Mouse (Mus musculus) urinary bladder, postnatal 4 days (tissue): ENCODE data around the gene Nfya.

Source experiments
- DNase-seq, 2 experiments: peaks; one replicate each; pipeline ENCODE4 v3.0.0; 2021 to 2022; ENCODE audit warnings: low spot score in 2 of 2

The Nfya gene

DNA sequence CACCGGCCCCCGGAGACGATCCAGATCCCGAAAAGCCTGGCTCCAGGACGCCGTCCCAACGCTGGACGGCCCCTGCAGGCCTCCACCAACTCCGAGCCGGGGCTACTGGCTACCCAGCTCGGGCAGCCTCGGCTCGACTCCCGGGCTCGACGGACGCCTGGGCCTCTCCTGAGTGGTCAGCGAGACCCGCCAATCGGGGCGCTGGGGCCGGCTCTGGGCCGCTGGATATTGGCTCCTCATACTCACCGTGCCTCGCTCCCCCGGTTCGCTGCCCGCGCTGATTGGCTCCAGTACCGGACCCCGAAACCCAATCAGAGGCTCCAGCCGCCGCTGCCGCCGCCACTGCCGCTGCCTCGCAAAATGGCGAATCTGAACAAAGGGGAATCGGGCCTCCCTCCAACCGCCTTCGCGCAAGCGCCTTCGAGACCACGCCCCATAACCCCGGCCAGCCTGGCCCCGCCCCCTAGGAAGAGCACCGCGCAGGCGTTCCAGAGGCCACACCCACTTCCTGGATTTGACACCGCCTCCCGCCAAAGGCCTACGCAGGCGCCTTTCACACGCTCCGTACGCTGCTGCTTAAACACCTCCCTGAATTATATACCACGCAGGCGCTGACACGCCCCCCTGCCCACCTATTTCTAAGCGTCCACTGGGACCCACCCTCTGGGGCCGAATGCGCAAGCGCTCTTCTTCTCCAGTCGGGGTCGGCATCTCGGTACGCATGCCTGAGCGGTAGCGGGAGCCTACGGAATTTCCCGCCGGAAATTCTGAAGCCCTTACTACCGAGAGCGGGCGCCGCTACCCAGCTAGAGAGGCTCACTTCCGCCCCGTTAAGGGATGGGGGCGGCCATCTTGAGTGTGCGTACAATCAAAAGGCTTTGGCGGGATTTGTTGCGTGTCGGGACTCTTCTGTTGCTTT, at the start of gene Nfya, which contains the start of gene Oard1:
Nfya (minus strand) TSS at position 527 of the 919 bp plus-strand sequence.
Oard1 (plus strand) TSS at position 635 of the 919 bp plus-strand sequence.
- DNase-seq, result peak; percentile 100

DNA sequence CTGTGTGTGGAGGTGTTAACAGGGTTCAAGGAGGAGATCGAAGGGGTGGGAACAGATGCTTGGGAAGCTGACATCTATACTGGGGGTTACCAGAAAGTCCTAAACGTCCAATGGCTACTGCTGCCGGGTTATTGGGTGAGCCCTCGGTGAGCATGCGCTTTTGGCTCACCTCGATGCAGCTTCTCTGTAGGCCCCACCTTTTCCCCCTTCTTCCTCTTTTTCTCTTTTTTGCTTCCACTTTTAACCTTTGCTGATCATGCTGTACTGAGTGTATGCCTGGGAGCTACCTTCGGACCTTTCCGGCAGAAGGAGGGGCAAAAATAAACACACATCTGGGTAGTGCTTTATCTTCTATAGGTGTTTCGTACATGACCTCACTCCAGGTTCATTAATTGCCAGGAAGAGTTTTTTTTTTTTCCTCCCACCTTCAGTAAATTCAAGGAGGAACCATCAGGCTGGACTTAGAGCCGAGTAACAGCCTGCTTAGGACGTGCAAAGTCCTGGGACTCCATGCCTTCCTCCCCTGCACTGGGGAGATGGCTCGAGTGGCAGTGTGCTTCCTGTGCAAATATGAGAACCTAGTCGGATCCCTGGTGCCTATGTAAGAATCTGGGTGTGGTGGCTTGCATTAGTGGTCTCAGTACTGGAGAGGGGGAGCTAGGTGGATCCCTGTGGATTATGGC, 48.4 kb upstream of the Nfya start:
- no peak for DNase-seq

DNA sequence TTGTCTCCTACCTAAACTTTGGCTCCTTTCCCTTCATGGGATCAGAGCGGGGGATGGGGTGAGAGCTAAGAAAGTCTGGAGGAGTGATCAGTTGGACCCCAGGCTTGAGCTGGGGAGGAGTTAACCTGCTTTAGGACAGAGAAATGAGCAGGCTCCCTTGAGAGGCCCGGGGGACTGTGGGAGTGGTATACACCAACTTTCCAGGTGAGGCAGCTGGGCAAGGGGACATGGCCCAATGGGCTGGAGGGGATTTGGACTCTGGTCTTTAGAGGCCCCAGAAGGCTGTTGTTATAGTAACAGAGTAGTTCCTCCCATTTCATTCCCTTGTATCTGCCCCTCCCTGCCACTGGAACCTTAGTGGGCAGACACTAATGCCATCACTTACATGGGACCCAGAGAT, 46.2 kb upstream of the Nfya start:
- DNase-seq, result no peak

DNA sequence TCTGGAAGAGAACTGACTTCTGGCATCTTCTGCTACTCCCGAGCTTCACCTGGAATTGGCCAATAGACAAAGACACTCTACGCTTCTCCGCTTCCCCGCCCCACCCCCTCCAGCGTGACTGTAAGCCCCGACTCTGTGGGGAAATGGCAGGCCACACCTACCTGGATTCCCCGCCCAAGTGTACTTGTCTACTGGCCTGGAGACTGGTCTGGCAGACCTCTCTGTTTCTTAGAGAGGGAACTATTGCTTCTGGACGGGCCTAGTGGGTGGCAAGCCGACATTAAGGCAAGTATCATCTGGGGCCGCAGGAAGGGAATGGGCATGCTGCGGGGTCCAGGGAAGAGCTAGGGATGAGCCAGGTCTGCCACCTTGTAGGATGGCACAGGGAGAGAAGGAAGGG, 45.0 kb upstream of the Nfya start, which contains the start of gene Unc5cl:
Unc5cl (plus strand) TSS at position 214 of the 400 bp plus-strand sequence.
- no peak for DNase-seq

DNA sequence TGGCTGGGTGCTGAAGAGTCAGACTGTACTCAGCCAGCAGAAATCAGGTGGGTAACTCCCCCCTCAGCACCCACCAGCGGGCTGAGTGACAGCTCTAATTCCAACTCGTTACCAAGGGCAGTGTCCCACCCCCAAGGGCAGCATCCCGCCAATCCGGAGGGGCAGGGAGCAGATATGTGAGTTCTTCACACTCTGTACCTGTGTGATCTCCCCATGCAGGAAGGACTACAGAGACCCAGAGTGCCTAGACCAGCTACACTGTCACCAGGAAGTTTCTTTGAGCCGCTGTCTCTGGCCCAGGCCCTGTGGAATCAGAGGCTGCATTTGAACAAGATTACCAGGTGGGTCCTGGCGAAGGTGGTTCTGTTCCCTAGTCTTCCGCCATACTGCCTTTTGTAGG, 44.5 kb upstream of the Nfya start:
- no peak for DNase-seq

DNA sequence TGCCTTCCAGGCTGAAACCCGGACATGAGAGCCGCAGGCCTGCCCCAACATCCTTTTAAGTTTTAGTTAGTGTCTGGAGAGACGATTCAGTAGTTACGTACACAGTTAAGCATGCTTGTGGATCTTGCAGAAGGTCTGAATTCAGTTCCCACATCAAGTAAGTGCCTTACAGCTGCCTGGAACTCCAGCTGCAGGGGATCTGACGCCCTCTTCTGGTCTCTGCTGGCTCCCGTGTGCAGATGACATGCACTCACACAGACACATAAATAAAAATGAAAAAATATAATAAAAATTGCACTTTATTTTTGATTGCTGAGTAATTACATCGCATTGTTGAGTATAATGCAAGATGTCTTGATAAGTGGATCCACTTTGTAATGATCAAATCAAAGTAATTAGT, 43.8 kb upstream of the Nfya start:
- DNase-seq, result no peak

DNA sequence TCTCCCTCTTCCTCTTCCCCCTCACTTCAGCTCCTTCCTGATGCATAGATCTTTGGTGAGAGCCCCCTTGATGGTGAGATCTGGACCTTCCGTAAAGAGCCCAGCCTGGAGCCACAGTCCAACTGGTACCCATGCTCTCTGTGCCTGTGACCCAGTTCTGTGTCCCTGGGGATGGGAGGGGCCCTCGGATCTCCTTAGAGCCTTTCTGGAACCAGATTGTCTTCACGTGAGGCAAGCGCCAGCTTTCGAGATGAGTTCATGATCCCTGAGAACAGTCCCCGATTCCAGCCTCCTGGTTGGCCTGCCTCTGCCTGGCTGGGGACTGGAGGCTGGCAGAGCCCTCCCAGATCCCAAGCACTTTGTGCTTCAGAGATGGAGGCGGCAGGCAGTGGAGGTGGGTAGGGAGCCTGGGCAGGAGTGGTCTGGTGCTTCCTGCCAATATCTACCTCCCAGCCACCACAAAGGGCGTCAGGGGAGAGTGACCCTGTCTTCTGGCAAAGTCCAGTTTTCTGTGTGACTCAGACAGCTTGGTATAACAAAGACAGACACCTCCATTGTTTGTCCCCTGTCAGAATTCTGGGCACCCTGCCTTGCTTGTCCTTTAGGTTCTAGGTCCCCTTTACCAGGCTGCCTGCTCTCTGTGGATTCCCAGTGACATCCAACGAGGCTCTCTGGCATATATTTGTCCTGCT, 42.2 kb upstream of the Nfya start:
- no peak for DNase-seq

DNA sequence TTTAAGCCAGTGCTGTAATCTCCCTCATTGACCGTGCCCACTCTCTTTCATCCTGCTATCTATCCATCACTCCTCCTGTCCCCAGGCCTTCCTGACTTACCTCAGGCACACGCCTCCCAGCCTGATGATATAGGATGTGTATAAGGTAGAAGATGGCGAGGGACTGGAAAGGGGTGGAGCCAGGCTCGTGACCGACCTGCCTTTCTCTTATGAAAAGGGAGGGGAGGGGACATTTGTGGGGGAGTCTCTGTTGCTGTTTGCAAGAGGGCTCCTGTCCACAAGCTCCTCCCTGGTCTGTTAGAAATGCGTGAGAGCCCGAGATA, 41.6 kb upstream of the Nfya start, which contains the start of gene Tspo2:
Tspo2 (minus strand) TSS at position 170 of the 323 bp plus-strand sequence.
- DNase-seq, result no peak

DNA sequence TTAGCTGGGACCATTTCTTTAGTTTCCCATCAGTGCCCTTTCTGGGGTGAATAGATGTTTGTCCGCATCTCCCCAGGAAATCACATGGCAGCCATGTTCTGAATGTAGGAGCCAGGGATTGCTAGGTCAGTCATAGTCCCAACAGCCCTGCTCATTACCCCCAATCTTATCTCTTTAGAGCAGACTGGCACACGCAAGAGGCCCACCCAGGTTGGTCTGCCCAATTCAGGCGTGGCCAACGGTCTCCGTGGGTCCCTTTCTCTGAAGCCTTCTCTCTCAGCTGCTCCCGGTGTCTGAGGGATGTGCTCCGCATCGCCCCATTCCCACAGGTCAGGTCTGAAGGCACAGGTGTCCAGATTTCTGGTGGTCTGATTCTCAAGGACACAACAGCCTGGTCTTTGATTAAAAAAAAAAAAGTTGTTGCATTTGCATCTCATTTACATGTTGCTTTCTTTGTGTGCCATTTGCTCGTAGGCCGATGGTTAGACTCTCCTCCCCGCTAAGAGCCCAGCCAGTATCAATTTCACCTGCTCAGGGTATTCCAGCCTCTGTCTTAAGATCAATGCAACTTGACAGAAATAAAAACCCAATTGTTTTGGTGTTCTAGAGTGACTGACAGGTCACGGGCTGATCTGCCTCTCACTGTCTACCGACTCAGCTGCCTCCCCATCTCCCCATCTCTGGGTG, 41.1 kb upstream of the Nfya start:
- no peak for DNase-seq

DNA sequence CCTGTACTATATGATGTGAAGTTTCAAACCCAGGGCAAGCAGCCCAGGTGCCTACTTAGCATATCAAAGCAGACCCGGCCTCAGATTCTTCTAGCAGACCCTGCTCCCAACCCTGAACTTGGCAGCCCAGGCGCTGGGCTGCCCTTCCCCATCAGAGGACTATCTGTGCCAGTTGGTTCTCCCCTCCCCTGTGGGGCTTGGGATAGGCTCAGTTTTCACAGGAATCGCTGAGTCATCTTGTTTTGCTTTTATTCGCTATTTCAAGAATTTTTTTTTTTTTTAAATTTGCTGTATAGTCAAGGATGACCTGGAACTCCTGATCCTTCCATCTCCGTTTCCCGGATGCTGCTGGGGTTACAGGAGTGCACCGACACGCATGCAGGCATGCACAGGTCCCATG, 38.0 kb upstream of the Nfya start:
- no peak for DNase-seq

DNA sequence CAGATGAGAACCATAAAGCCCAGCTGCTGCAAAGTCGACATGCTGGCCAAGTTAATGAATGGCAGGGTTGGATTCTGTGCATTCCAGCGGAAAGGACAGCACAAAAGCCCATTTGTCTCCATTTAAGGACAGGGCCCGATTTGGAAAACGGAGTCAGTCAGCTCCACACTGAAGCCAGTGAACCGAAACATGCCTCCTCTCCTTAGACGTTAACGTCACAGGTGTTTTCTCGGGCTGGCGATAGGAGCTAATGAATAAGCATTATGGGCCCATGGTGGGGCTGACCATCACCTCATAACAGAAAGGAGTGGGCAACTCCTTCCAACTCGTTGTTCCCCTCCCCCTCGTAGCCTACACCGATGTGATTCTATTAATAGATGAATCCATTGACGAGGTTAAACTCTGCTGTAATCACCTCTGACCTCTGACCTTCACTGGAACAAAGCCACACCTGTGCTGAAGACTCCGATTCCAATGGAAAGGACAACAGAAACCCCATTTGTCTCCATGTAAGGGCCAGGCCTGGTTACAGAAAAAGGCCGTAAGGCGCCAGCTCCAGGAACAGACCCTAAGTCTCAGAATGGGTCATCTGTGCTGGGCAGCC, 33.9 kb upstream of the Nfya start:
- no peak for DNase-seq

DNA sequence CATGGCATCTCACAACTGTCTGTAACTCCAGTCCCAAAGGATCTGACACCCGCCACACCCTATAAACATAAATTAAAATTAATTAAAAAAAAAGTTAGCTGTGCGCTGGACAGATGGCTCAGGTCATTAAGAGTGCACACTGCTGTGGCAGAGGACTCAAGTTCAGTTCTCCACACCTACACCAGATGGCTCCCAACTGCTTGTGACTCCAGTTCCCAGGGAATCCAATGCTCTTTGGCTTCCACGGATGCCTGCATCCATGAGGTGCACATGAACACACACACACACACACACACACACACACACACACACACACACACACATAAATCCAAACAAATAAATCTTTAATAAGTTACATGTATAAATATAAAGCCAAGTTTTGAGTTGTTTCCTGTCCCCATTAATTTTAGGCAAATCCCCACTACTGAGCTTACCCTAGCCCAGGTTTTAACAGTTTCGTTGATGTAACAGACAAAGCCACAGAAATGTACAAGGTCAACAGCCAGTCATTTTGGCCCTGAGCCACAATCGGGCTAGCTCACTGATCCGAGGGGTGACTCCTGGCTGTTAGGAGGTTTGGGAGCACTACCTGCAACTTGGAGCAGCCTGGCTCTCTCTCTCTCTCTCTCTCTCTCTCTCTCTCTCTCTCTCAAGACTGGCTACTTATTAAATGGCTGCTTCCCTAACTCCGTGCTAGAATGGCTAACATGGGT, 33.2 kb upstream of the Nfya start:
- no peak for DNase-seq

DNA sequence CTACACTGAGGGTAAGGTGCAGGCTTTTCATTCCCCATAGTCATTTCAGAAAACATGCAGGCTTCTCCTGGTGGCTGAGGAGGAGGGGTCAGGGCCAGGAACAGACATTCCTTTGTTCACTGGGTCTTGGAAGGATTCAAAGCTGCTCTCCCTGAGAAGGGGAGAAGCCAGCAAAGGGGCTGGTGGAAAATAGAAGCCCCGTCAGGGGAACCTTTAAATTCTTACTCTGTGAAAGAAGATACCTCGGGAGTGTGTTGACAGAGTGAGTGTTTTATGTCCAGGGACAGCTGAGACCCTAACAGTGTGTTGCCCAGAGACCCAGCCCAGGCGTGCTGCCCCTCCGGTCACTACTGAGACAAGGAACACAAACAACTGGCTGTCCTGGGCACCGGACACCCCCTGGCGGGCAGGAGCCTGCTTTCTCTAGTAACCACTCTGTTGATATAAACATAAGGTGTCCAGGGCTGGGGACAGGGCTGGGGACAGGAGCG, 27.8 kb upstream of the Nfya start:
- DNase-seq, result no peak

DNA sequence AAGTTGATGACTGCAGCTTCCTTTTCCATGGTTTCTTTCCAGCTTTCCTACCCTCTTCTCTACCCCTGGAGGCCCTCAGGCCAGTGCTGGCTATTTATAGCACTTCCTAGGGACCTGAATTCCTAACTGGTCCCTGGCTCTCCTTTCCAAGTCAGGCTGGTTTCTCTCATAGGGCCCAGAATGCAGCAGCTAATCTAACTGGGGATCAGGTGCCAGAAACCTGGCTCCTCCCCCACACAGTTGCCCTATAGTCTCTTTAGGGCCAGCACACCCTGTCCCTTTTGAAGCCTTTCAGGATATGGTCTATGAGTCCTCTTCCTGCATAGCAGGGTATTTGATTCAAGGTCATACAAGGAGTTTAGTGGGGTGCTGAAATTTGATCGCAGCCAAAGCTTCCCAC, 26.8 kb upstream of the Nfya start:
- DNase-seq, result no peak

DNA sequence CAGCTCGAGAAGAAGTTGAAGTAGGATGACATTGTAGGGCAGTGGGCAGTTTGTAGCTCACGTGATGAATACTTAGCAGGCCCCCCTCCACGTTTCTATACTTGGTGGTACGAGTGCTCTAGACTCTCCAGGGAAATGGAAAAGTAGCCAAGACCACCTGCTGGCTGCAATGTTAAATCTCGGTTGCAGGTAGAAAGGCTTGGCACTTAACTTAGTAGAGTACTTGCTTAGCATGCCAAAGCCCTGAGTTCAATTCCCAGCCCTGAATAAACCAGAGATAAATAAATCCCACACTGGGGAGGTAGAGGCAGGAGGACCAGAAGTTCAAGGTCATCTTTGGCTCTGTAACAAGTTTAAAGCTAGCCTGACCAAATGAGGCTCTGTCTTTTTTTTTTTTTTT, 24.8 kb upstream of the Nfya start:
- no peak for DNase-seq

DNA sequence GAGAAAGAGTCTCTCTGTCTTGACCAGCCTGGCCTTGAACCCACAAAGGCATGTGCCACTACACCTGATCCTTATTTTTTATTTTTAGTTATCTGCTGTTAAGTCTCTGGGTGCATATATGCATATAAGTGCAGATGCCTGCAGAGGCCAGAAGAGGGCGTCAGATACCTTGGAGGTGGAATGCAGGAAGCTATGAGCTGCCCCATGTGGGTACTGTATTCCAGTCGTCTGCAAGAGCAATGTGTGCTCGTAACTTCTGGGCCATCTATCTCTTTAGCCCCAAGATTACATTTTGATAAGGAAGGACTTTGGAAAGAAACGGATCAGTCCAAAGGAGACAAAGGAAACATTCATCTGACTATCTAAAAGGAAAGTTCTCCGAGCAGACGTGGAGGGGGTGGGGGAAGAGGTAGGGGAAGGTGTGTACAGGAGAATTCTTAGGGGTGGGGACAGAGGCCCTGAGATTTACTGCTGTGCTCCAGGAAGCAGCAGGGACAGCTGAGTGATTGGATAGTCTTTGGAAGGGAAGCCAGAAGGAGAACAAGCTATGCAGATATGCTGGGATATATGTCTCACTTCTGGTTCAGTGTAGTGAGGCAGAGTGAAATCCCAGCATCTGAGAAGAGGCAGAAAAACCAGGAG, 24.1 kb upstream of the Nfya start:
- no peak for DNase-seq

DNA sequence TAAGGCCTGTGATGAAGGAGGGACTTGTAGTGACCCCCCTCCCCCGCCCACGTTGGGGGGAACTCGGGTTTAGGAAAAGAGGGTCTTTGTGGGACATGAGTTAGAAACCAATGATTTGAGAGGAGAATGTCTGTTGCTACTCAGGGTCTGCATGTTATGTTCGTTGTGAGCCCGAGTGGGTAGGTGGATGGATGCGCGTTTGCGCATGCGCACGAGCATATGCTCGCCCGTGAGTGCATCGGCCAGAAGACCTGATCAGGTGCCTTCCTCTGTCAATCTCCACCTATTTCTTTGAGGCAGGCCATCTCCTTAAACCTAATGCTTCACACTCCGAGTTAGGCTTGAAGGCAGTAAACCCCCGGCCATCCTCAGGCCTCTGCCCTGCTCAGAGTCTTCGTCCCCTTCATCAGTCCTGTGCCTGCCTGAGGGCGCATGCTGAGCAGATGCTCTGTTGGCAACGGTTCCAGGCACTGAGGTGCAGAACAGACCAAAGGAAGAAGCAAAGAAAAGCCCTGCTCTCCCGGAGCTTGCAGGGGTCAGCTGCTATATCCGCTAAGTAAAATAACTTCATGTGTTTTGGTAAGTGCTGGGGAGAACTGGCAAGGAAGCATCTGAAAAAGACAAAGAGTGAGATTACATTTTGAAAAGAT, 23.4 kb upstream of the Nfya start:
- no peak for DNase-seq

DNA sequence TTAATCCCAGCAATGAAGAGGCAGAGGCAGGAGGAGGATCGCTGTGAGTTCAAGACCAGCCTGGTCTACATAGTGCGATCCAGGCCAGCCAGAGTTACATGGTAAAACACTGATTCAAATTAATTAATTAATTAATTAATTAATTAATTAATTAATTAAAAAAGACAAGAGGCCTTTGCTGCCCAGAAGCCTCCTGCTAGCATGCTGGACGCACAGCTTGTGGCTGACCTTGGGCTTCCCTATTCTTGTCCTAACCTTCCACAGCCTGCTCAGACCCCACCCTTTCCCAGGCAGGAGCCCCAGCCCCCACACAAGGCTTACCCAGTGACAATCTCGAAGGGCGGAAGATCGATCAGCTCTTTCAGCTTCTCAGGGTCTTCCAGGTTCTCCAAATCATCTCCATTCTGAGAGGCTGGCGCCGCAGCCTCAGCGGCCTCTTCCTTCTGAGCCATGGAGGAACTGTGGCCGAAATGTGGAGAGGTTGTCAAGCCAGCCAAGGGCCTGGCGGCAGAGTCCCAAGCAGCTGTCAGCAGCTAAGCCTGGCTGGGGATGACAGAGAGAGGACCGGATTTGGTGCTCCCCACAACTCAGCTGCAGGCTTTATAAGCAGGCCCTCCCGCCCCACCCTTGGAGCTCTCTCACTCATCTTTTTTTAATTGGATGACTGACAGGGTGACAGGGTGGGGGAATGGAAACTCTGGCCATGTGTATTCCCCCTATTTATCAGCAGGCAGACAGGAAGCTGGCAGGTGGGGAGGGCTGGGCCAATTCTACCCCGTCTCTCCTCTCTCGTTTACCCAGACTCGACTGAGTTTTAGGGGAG, 22.7 kb upstream of the Nfya start, which contains the start of gene Apobec2:
Apobec2 (minus strand) TSS at position 773 of the 823 bp plus-strand sequence.
- no peak for DNase-seq

DNA sequence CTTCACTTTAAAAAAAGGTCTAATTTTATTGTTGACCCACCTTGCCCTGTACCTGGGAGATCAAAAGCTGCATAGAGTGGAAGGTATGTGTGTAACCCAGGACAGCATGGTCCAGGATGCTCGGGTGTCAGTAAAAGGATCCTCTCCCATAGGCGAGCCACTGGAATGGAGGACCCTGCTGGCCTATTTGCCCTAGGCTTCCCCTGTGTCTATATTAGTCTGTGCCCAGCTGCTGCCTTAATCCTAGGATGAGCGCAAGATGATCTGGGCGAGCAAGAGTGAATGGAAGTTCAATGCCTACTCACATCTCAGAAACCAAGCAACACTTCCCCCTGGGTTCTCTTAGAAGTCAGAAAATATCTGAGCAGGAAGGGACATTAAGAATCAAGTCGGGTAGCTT, 21.3 kb upstream of the Nfya start:
- no peak for DNase-seq
